Comparison of ENCODE assay signal across 9 mouse cellular contexts in the genomic region with DNA sequence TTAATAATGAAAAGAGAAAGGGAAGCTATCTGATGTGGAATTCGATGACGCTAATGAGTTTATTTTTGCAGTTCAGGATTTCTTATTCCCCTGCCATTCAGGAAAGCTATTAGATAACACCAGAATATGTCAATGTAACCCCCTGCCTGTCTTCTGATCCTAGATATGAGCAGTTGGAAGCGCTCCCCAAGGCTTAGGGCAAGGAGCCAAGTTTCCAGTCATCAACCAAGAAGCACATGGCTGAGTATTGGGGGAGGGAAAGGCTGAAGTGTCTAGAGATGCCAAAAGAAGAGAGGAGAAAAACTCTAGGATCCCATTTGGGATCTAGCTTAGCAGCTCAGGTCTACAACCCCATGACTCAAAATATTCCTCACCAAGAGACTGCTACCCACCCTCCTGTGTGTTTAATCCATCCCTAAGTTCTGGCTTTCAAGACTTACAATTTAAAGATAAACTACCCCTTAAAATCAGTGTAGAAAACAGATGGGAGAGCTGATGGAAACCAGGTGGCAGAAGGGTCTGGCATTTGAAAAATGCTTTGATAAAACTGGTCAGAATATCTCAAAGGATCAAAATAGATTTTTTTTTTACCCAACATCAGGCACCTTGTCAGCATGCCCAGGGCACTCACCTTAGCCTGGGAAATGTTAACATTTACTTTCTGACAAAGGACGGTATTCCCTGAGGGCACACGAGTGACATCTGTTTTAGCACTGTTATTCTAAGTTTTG.
DNase-seq lines count a peak whose midpoint lies in the region; ATAC-seq lines count a peak whose summit lies in the region.
"Had no signal": no experiment of that assay in that cellular context is flagged by ENCODE, and none has a peak within 500 bp of the region (broad histone marks: within the 10 kb centered on the region; RNA-seq: fewer than 3 reads in every experiment).

No protein-coding gene starts in this region.

- no peak for ATAC-seq in midbrain, embryonic 11.5 days (ENCODE audit: low FRiP score)
- ATAC-seq in kidney, embryonic 16.5 days (ENCODE audit: low FRiP score, low TSS enrichment) = peak; percentile 42; the same call in 1 of the 2 replicates
- ATAC-seq in inflammation-experienced regulatory T-cells, adult 6 months = no peak
- no peak for ATAC-seq in hindbrain, embryonic 12.5 days (ENCODE audit: low FRiP score)

- H3K36me3 ChIP-seq in midbrain, embryonic 11.5 days (ENCODE audit: control insufficient read depth, insufficient read depth, low read length) = no peaks in the 10 kb centered on the region
- H3K36me3 ChIP-seq in midbrain, embryonic 10.5 days = no peaks in the 10 kb centered on the region
- H3K36me3 ChIP-seq in kidney, embryonic 16.5 days (ENCODE audit: insufficient read depth, low read length) = no peaks in the 10 kb centered on the region
- no peaks in the 10 kb centered on the region for H3K36me3 ChIP-seq in hindbrain, embryonic 12.5 days

- H3K9ac ChIP-seq in midbrain, embryonic 11.5 days (ENCODE audit: low read length) = no peak overlapping the region
- H3K9ac ChIP-seq in kidney, embryonic 16.5 days (replicated peaks; ENCODE audit: low read length) = no peak overlapping the region
- no peak overlapping the region for H3K9ac ChIP-seq in hindbrain, embryonic 12.5 days

- H3K27me3 ChIP-seq in midbrain, embryonic 11.5 days (ENCODE audit: control insufficient read depth, insufficient read depth, low read length) = no peaks in the 10 kb centered on the region
- H3K27me3 ChIP-seq in midbrain, embryonic 10.5 days (ENCODE audit: low read depth, poor library complexity, severe bottlenecking) = no peaks in the 10 kb centered on the region
- no peaks in the 10 kb centered on the region for H3K27me3 ChIP-seq in kidney, embryonic 16.5 days (ENCODE audit: insufficient read depth, low read length)
- no peaks in the 10 kb centered on the region for H3K27me3 ChIP-seq in hindbrain, embryonic 12.5 days

- H3K4me1 ChIP-seq in midbrain, embryonic 11.5 days (ENCODE audit: control insufficient read depth, insufficient read depth, low read length) = no peaks in the 10 kb centered on the region
- no peaks in the 10 kb centered on the region for H3K4me1 ChIP-seq in midbrain, embryonic 10.5 days
- 0 out of 2 replicates have a peak, but pooled peaks cover 2% of the 10 kb centered on the region for H3K4me1 ChIP-seq in kidney, embryonic 16.5 days (ENCODE audit: insufficient read depth, low read length)
- no peaks in the 10 kb centered on the region; the same call in 1 of the 2 replicates for H3K4me1 ChIP-seq in hindbrain, embryonic 12.5 days

- no peaks in the 10 kb centered on the region for H3K9me3 ChIP-seq in midbrain, embryonic 11.5 days (ENCODE audit: control insufficient read depth, low read length)
- no peaks in the 10 kb centered on the region for H3K9me3 ChIP-seq in midbrain, embryonic 10.5 days (replicated peaks)
- no peaks in the 10 kb centered on the region for H3K9me3 ChIP-seq in kidney, embryonic 16.5 days (ENCODE audit: low read length)
- no peaks in the 10 kb centered on the region for H3K9me3 ChIP-seq in hindbrain, embryonic 12.5 days (replicated peaks)

- WGBS in midbrain, embryonic 11.5 days = 82% methylated on average over 5 of the region's 5 CpGs
- WGBS in midbrain, embryonic 10.5 days = 84% methylated on average over 5 of the region's 5 CpGs
- WGBS in kidney, embryonic 16.5 days = 61% methylated on average over 5 of the region's 5 CpGs
- 68% methylated on average over 5 of the region's 5 CpGs for WGBS in hindbrain, embryonic 12.5 days

- H3K4me2 ChIP-seq in midbrain, embryonic 11.5 days = no peak overlapping the region
- H3K4me2 ChIP-seq in kidney, embryonic 16.5 days (replicated peaks; ENCODE audit: low read depth, low read length) = no peak overlapping the region
- H3K4me2 ChIP-seq in hindbrain, embryonic 12.5 days (replicated peaks) = no peak overlapping the region

- peak; percentile 81 for DNase-seq in midbrain, embryonic 11.5 days (ENCODE audit: low spot score, missing footprints)
- no peak for DNase-seq in midbrain, embryonic 10.5 days (ENCODE audit: low spot score)
- DNase-seq in cerebellum, adult 11 months = peak; percentile 72
- peak; percentile 74 for DNase-seq in gastrocnemius, adult 18-20 months (ENCODE audit: low spot score)
- DNase-seq in lung, postnatal 10 days = peak; percentile 83

- H3K4me3 ChIP-seq in midbrain, embryonic 11.5 days (ENCODE audit: low read depth, low read length) = no peak overlapping the region
- H3K4me3 ChIP-seq in midbrain, embryonic 10.5 days = no peak overlapping the region
- H3K4me3 ChIP-seq in kidney, embryonic 16.5 days (ENCODE audit: low read length) = no peak overlapping the region
- no peak overlapping the region for H3K4me3 ChIP-seq in hindbrain, embryonic 12.5 days
- H3K4me3 ChIP-seq: left cerebral cortex, adult 2 months had no signal

- no peak overlapping the region for H3K27ac ChIP-seq in midbrain, embryonic 11.5 days (ENCODE audit: low read depth, low read length)
- no peak overlapping the region for H3K27ac ChIP-seq in midbrain, embryonic 10.5 days (replicated peaks)
- H3K27ac ChIP-seq in kidney, embryonic 16.5 days (ENCODE audit: low read length) = no peak overlapping the region
- no peak overlapping the region for H3K27ac ChIP-seq in hindbrain, embryonic 12.5 days
- H3K27ac ChIP-seq: left cerebral cortex, adult 2 months had no signal
